Mouse (Mus musculus) CH12.LX (cell line): Measurements from ENCODE around the gene Fbxl21. TPM values are rescaled to one million over a fixed set of nuclear protein-coding genes. Genes with fewer than 3 reads are reported as not detected.

Experiments
- DNase-seq: peaks from one replicate; pipeline ENCODE4 v3.0.0-alpha.2; 2013; ENCODE audit errors: extremely low read depth
- H3K27ac ChIP-seq: 2 replicates; pipeline ENCODE4 v1.5.1; 2012; ENCODE audit warnings: low read depth, mild to moderate bottlenecking, control low read depth, moderate library complexity; ENCODE audit not compliant: insufficient read depth
- H3K27me3 ChIP-seq: replicated peaks from 2 replicates; pipeline ENCODE3; 2012; ENCODE audit warnings: inconsistent platforms
- H3K36me3 ChIP-seq, 2 experiments: replicated peaks in 1 of 2; 2 replicates each; pipeline versions ENCODE3 to v1.6.1; 2012; ENCODE audit warnings: inconsistent platforms in 1 of 2, low read length in 1 of 2, mild to moderate bottlenecking in 1 of 2, mixed read lengths in 1 of 2, moderate library complexity in 1 of 2; ENCODE audit not compliant: control insufficient read depth in 1 of 2, insufficient read depth in 1 of 2
- H3K4me1 ChIP-seq, 2 experiments: 2 replicates each; pipeline ENCODE4 v1.6.1; 2012; ENCODE audit warnings: inconsistent platforms in 1 of 2, moderate library complexity in 1 of 2; ENCODE audit not compliant: insufficient read depth in 2 of 2, control insufficient read depth in 1 of 2
- H3K4me2 ChIP-seq: 2 replicates; pipeline ENCODE4 v1.6.1; 2012; ENCODE audit warnings: low read depth, mild to moderate bottlenecking, control low read depth; ENCODE audit not compliant: poor library complexity, insufficient read depth, severe bottlenecking
- H3K4me3 ChIP-seq, 3 experiments: fragments of 150-350 bp in 1 of 3; sonication (generic) in 1 of 3; replicated peaks in 1 of 3; 2 replicates each; pipeline versions ENCODE3 to v1.5.1; 2011 to 2012; ENCODE audit warnings: low read depth in 2 of 3, low read length in 2 of 3, mild to moderate bottlenecking in 2 of 3, moderate library complexity in 2 of 3, control low read depth in 1 of 3, improper control_type of control experiment in 1 of 3, inconsistent platforms in 1 of 3, mixed read lengths in 1 of 3; ENCODE audit not compliant: poor library complexity in 1 of 3
- H3K79me2 ChIP-seq: replicated peaks from 2 replicates; pipeline ENCODE4 v1.6.1; 2012; ENCODE audit warnings: mild to moderate bottlenecking, moderate library complexity; ENCODE audit not compliant: control insufficient read depth, poor library complexity, insufficient read depth, severe bottlenecking; ENCODE audit errors: extremely low read depth
- H3K9ac ChIP-seq: 2 replicates; pipeline ENCODE4 v1.6.1; 2012; ENCODE audit warnings: low read depth, mild to moderate bottlenecking, control low read depth, moderate library complexity; ENCODE audit not compliant: insufficient read depth
- H3K9me3 ChIP-seq: replicated peaks from 2 replicates; pipeline ENCODE3; 2012; ENCODE audit warnings: low read length, inconsistent platforms, mixed read lengths
- E2F4 ChIP-seq: IDR thresholded peaks from 2 replicates; pipeline ENCODE4 v1.6.1; 2011; ENCODE audit warnings: low read depth, low read length, improper control_type of control experiment; ENCODE audit not compliant: insufficient replicate concordance
- ELF1 ChIP-seq: IDR thresholded peaks from 2 replicates; pipeline ENCODE4 v1.6.1; 2014; ENCODE audit warnings: low read depth, mild to moderate bottlenecking, inconsistent platforms, low read length, improper control_type of control experiment
- ETS1 ChIP-seq: conservative IDR thresholded peaks from 2 replicates; pipeline ENCODE4 v1.6.1; 2012; ENCODE audit warnings: low read depth, mild to moderate bottlenecking, inconsistent platforms, low read length, improper control_type of control experiment, moderate library complexity
- GABPA ChIP-seq: IDR thresholded peaks from 2 replicates; pipeline ENCODE4 v1.6.1; 2012; ENCODE audit warnings: low read depth, low read length, improper control_type of control experiment, inconsistent platforms; ENCODE audit not compliant: insufficient replicate concordance
- HCFC1 ChIP-seq: IDR thresholded peaks from 2 replicates; pipeline ENCODE4 v1.6.1; 2012; ENCODE audit warnings: low read depth, mild to moderate bottlenecking, inconsistent platforms, low read length, improper control_type of control experiment
- JUN ChIP-seq: IDR thresholded peaks from 2 replicates; pipeline ENCODE4 v1.6.1; 2011; ENCODE audit warnings: low read depth, mild to moderate bottlenecking, low read length, improper control_type of control experiment, moderate library complexity; ENCODE audit not compliant: insufficient read depth
- KAT2A ChIP-seq: IDR thresholded peaks from 2 replicates; pipeline ENCODE4 v1.6.1; 2012; ENCODE audit warnings: low read length, improper control_type of control experiment, inconsistent platforms; ENCODE audit not compliant: insufficient replicate concordance
- MAX ChIP-seq: IDR thresholded peaks from 2 replicates; pipeline ENCODE4 v1.6.1; 2011; ENCODE audit warnings: low read length, improper control_type of control experiment
- MXI1 ChIP-seq: IDR thresholded peaks from 2 replicates; pipeline ENCODE4 v1.6.1; 2011; ENCODE audit warnings: mild to moderate bottlenecking, low read depth, low read length, improper control_type of control experiment
- POLR2AphosphoS2 ChIP-seq: IDR thresholded peaks from 2 replicates; pipeline ENCODE4 v1.6.1; 2011; ENCODE audit warnings: low read depth, low read length, improper control_type of control experiment
- SMC3 ChIP-seq: IDR thresholded peaks from 2 replicates; pipeline ENCODE4 v1.6.1; 2011; ENCODE audit warnings: low read depth, low read length, improper control_type of control experiment
- TBP ChIP-seq: conservative IDR thresholded peaks from 2 replicates; pipeline ENCODE4 v1.6.1; 2011; ENCODE audit warnings: low read depth, low read length, improper control_type of control experiment
- TCF12 ChIP-seq: IDR thresholded peaks from 2 replicates; pipeline ENCODE4 v1.6.1; 2014; ENCODE audit warnings: low read depth, mild to moderate bottlenecking, inconsistent platforms, low read length, improper control_type of control experiment
- UBTF ChIP-seq: IDR thresholded peaks from 2 replicates; pipeline ENCODE4 v1.6.1; 2012; ENCODE audit warnings: low read depth, mild to moderate bottlenecking, inconsistent platforms, low read length, improper control_type of control experiment, moderate library complexity
- USF2 ChIP-seq: conservative IDR thresholded peaks from 2 replicates; pipeline ENCODE4 v1.6.1; 2011; ENCODE audit warnings: low read depth, low read length, improper control_type of control experiment
- ZNF384 ChIP-seq: IDR thresholded peaks from 2 replicates; pipeline ENCODE4 v1.6.1; 2012; ENCODE audit warnings: low read depth, low read length, improper control_type of control experiment, inconsistent platforms
- dilution Hi-C: fragments of 300-500 bp; cut with MboI; formaldehyde crosslinking; loops from 2 replicates; pipeline ENCODE4 v1.14.3; 2020; ENCODE audit warnings: low sequenced_read_pairs; ENCODE audit not compliant: extremely low pct_unique_long_range_greater_than_20kb, extremely low pct_ligation_motif_present
- in situ Hi-C: fragments of 300-500 bp; cut with MboI; formaldehyde crosslinking; loops from 3 replicates; pipeline ENCODE4 v1.14.3; 2019; ENCODE audit warnings: low sequenced_read_pairs, low pct_ligation_motif_present, low pct_unique_long_range_greater_than_20kb, mixed read lengths
- polyA plus RNA-seq: library from polyadenylated mRNA; unstranded; fragments of >175 nt; gene quantifications from 2 replicates; pipeline ENCODE4 v1.2.1, GENCODE M21; 2012; ENCODE audit warnings: low read depth; ENCODE audit not compliant: insufficient read length
- total RNA-seq, 2 experiments: library from RNA; depleted of rRNA; stranded (reverse); fragments of 300-350 nt in 1 of 2; fragments of >200 nt in 1 of 2; gene quantifications; 2 replicates each; pipeline ENCODE4 v1.2.3; 2012 to 2014

Fbxl21 gene
- total and polyA plus RNA-seq, 3 experiments = not detected

DNA sequence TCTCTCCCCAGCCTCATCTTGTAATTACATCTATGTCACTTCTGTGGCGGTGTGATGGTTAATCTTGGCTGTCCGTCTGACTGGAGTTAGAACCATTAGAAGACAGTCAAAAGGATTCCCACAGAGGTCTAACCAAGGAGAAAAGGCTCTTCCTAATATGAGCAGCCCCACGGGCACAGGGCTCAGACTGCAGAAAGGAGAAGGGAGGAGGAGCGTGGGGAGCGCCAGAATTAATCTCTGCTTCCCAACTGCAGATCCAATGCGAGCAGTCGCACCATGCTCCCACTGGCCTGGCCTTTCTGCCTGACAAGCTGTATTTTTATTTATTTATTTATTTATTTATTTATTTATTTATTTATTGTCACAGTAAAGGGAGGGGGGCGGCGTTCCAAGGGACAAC lies 21.5 kb downstream of the Fbxl21 start:
- in situ Hi-C loops (loop anchor here (10.0 kb wide), 1 partner anchor 69 kb away; no protein-coding TSS in a partner anchor), dilution Hi-C loops (no loop called here)
- Histone ChIP-seq H3K4me3 (no peak overlapping the region), H3K27ac (no peak overlapping the region), H3K9me3 (no peaks in the 10 kb centered on the region), H3K9ac (no peak overlapping the region), H3K79me2 (no peaks in the 10 kb centered on the region), H3K27me3 (peaks cover 76% of the 10 kb centered on the region), H3K4me2 (no peak overlapping the region), H3K4me1 (no peaks in the 10 kb centered on the region), H3K36me3 (no peaks in the 10 kb centered on the region)
- DNase-seq = no peak
- TF ChIP-seq KAT2A (no peak), ZNF384 (no peak), HCFC1 (no peak), USF2 (no peak), TBP (no peak), SMC3 (no peak), E2F4 (no peak), ETS1 (no peak), POLR2AphosphoS2 (no peak), MXI1 (no peak)

DNA sequence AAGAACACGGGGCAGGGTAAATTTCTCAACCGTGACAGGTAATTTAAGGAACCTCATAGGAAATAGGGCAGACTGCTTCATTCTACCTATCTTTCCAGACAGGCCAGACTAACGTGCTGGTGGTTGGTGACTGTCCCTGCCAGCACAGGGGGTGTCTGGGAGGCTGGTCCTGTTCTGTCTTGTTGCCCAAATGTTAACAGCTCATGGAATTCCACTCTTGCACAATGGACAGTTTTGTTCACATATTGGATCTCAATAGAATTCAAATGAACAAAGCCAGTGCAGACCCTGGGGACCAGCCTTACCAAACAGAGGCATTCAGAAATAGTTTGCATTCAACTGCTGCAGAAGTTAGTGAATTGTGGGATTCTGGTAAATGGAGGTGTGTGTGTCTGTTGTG lies 22.7 kb downstream of the Fbxl21 start:
- H3K79me2 ChIP-seq = no peaks in the 10 kb centered on the region
- peaks cover 73% of the 10 kb centered on the region for H3K27me3 ChIP-seq
- H3K4me2 ChIP-seq = no peak overlapping the region
- dilution Hi-C loops = no loop called here
- H3K9me3 ChIP-seq = no peaks in the 10 kb centered on the region
- no peak for DNase-seq
- no peak overlapping the region for H3K27ac ChIP-seq
- H3K9ac ChIP-seq = no peak overlapping the region
- no peak overlapping the region for H3K4me3 ChIP-seq
- in situ Hi-C loops = loop anchor here (10.0 kb wide), 1 partner anchor 70 kb away; no protein-coding TSS in a partner anchor
- no peaks in the 10 kb centered on the region for H3K4me1 ChIP-seq
- no peak for TF ChIP-seq JUN
- TF ChIP-seq UBTF = no peak
- TF ChIP-seq ZNF384 = no peak
- TF ChIP-seq TBP = no peak
- no peak for TF ChIP-seq ETS1
- H3K36me3 ChIP-seq = no peaks in the 10 kb centered on the region

DNA sequence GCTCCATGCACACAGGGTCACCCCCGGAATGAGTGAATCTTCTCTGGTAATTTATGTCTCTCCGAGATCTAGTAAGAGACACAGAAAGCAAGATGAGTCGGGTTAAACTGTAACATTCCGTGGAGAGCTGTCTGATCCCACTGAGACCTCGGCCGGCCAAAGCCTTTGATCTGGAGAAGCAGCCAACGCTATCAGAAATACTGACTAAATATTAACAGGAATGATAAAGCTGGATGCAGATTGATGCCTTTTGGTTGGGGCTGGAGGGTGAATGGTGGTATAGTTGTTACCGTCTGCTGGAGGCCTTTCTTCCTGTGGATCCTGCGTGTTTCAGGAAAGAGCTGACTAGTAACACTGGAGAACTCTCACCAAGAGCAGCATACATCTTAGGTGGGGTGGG lies 26.1 kb downstream of the Fbxl21 start, which contains the start of gene Lect2:
TSS of gene Lect2 (minus strand) at position 102 of the 400 bp plus-strand sequence.
- no peaks in the 10 kb centered on the region for H3K9me3 ChIP-seq
- H3K4me3 ChIP-seq = no peak within 1 kb of the TSS
- dilution Hi-C loops (no loop called here), in situ Hi-C loops (loop anchor here (10.0 kb wide), 1 partner anchor 74 kb away; no protein-coding TSS in a partner anchor)
- H3K4me2 ChIP-seq = no peak within 1 kb of the TSS
- H3K4me1 ChIP-seq = no peaks in the 10 kb centered on the region
- H3K27me3 ChIP-seq = peaks cover 67% of the 10 kb centered on the region
- TF ChIP-seq ELF1 (no peak), TCF12 (no peak), GABPA (no peak), MAX (no peak)
- DNase-seq = no peak
- H3K36me3 ChIP-seq = no peaks in the 10 kb centered on the region
- H3K27ac ChIP-seq = no peak within 1 kb of the TSS
- H3K9ac ChIP-seq = no peak within 1 kb of the TSS
- no peaks in the 10 kb centered on the region for H3K79me2 ChIP-seq
